ENCODE assay signal across 9 mouse cellular contexts in the genomic region with DNA sequence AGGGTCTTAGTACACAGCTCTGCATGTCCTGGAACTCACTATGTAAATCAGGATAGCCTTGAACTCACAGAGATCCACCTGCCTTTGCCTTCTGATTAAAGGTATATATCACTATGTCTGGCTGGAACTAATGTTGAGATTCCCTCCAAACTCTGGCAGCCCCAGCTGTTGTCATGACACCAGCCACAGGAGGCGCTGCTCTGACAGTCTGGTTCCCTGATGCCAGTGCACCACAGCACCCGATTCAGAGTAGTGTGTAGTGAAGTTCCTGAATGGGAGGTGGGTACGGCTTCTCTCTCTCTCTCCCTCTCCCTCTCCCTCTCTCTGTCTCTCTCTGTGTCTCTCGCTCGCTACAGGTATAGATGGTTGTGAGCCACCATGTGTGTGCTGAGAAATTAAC. TPM values are rescaled to one million over a fixed set of nuclear protein-coding genes. Genes with fewer than 3 reads are reported as not detected.
DNase-seq lines count a peak whose midpoint lies in the region; ATAC-seq and TF ChIP-seq lines count a peak whose summit lies in the region.
"Had no signal": no experiment of that assay in that cellular context is flagged by ENCODE, and none has a peak within 500 bp of the region (broad histone marks: within the 10 kb centered on the region; RNA-seq: fewer than 3 reads in every experiment).

No protein-coding gene starts in this region.

- H3K36me3 ChIP-seq in MEL (ENCODE audit: control insufficient read depth in 1 of 2, insufficient read depth in 2 of 2, low read length in 2 of 2), result peaks cover 0 to 3% of the 10 kb centered on the region in 2 experiments; a peak in 3 of 4 replicates
- H3K36me3 ChIP-seq in hindbrain, embryonic 12.5 days, result peaks cover 15% of the 10 kb centered on the region
- no peaks in the 10 kb centered on the region for H3K36me3 ChIP-seq in liver, adult 2 months (ENCODE audit: control insufficient read depth, insufficient read depth, low read length)

- 13% methylated on average over 5 of the region's 5 CpGs for WGBS in hindbrain, embryonic 12.5 days
- 39% methylated on average over 5 of the region's 5 CpGs for WGBS in liver, adult 2 months

- peaks cover 0 to 11% of the 10 kb centered on the region in 2 experiments; a peak in 2 of 4 replicates for H3K4me1 ChIP-seq in MEL (ENCODE audit: control insufficient read depth in 1 of 2, insufficient read depth in 2 of 2, low read length in 2 of 2)
- peaks cover 34% of the 10 kb centered on the region for H3K4me1 ChIP-seq in hindbrain, embryonic 12.5 days
- H3K4me1 ChIP-seq in liver, adult 2 months (ENCODE audit: control insufficient read depth, insufficient read depth, low read length), result no peaks in the 10 kb centered on the region

- TF ChIP-seq CTCF in MEL (IDR thresholded peaks at IDR 0.05 in 2 of 3, conservative IDR thresholded peaks at IDR 0.05 in 1 of 3; ENCODE audit: control insufficient read depth in 1 of 3, insufficient read depth in 1 of 3, low read depth in 2 of 3, low read length in 3 of 3, poor library complexity in 1 of 3, severe bottlenecking in 1 of 3), result peak; percentile 93 to 94 (median 94)
- TF ChIP-seq CTCF in liver, adult 2 months (IDR thresholded peaks at IDR 0.05; ENCODE audit: low read depth, low read length), result peak; percentile 79

- ATAC-seq in erythroblast, adult 5-6 weeks (replicated peaks; ENCODE audit: low FRiP score, poor library complexity, severe bottlenecking), result 0 out of 2 replicates have a peak, but pooled peaks have one; percentile 50
- ATAC-seq in hindbrain, embryonic 12.5 days (ENCODE audit: low FRiP score), result 0 out of 2 replicates have a peak, but pooled peaks have one; percentile 24
- no peak for ATAC-seq in erythroid progenitor cell, adult 5-6 weeks (replicated peaks; ENCODE audit: low FRiP score, poor library complexity, severe bottlenecking)

- H3K27ac ChIP-seq in MEL (ENCODE audit: control insufficient read depth, low read depth, low read length), result no peak overlapping the region; the same call in 1 of the 2 replicates
- peak overlapping the region; percentile 85 for H3K27ac ChIP-seq in hindbrain, embryonic 12.5 days
- no peak overlapping the region for H3K27ac ChIP-seq in liver, adult 2 months (replicated peaks; ENCODE audit: insufficient read depth, low read depth, low read length)
- H3K27ac ChIP-seq: lung, embryonic 15.5 days had no signal

- peak; percentile 45 for TF ChIP-seq RAD21 in MEL (IDR thresholded peaks at IDR 0.05; ENCODE audit: low read depth, low read length)

- no peaks in the 10 kb centered on the region for H3K79me2 ChIP-seq in MEL (ENCODE audit: control insufficient read depth, insufficient read depth, low read length, poor library complexity)
- H3K79me2 ChIP-seq in liver, adult 2 months (ENCODE audit: control insufficient read depth, insufficient read depth, low read length), result no peaks in the 10 kb centered on the region

- peak overlapping the region; percentile 52 for H3K9ac ChIP-seq in MEL (ENCODE audit: control insufficient read depth, low read depth, low read length, poor library complexity, severe bottlenecking)
- H3K9ac ChIP-seq in hindbrain, embryonic 12.5 days, result no peak overlapping the region
- no peak overlapping the region for H3K9ac ChIP-seq in liver, adult 2 months (ENCODE audit: low read depth, low read length)
- H3K9ac ChIP-seq: lung, embryonic 15.5 days had no signal

- no peak overlapping the region for H3K4me2 ChIP-seq in hindbrain, embryonic 12.5 days (replicated peaks)
- H3K4me2 ChIP-seq: lung, embryonic 15.5 days had no signal

- H3K9me3 ChIP-seq in MEL (replicated peaks; ENCODE audit: insufficient read depth, low read length), result no peaks in the 10 kb centered on the region
- H3K9me3 ChIP-seq in hindbrain, embryonic 12.5 days (replicated peaks), result no peaks in the 10 kb centered on the region
- H3K9me3 ChIP-seq: lung, embryonic 15.5 days had no signal

- TF ChIP-seq POLR2A in MEL (IDR thresholded peaks at IDR 0.05; ENCODE audit: control insufficient read depth in 1 of 2, insufficient read depth in 1 of 2, low read depth in 1 of 2, low read length in 2 of 2, poor library complexity in 1 of 2), result peak in 1 of 2 experiments; percentile 21; a peak in 1 of 4 replicates
- TF ChIP-seq POLR2A in liver, adult 2 months (IDR thresholded peaks at IDR 0.05; ENCODE audit: extremely low read depth, insufficient read depth, low read length), result no peak

- H3K4me3 ChIP-seq in MEL (ENCODE audit: control insufficient read depth in 1 of 2, insufficient read depth in 1 of 2, low read depth in 2 of 2, low read length in 2 of 2), result peak overlapping the region; percentile 23 to 32; a peak in 3 of 4 replicates
- no peak overlapping the region for H3K4me3 ChIP-seq in hindbrain, embryonic 12.5 days
- no peak overlapping the region for H3K4me3 ChIP-seq in liver, adult 2 months (ENCODE audit: insufficient read depth, low read depth, low read length)
- H3K4me3 ChIP-seq: lung, embryonic 15.5 days had no signal

- no peaks in the 10 kb centered on the region; a peak in 1 of 4 replicates for H3K27me3 ChIP-seq in MEL (ENCODE audit: control insufficient read depth in 1 of 2, insufficient read depth in 2 of 2, low read length in 2 of 2)
- peaks cover 3% of the 10 kb centered on the region; the same call in 1 of the 2 replicates for H3K27me3 ChIP-seq in hindbrain, embryonic 12.5 days
- no peaks in the 10 kb centered on the region; the same call in 1 of the 2 replicates for H3K27me3 ChIP-seq in liver, adult 2 months (ENCODE audit: control insufficient read depth, insufficient read depth, low read length)

- no peak for TF ChIP-seq EP300 in MEL (IDR thresholded peaks at IDR 0.05; ENCODE audit: low read depth in 1 of 2, low read length in 2 of 2)

- peak; percentile 68 for DNase-seq in layer of hippocampus, adult 11-12 months (ENCODE audit: low spot score)
- no peak for DNase-seq in layer of hippocampus, adult 9-10 months (ENCODE audit: low spot score)
- DNase-seq in MEL (ENCODE audit: low read depth, low spot score), result peak; percentile 93
- DNase-seq in liver, adult 2 months (ENCODE audit: extremely low read depth, low read depth, low spot score), result no peak
- DNase-seq in naive thymus-derived CD4-positive, alpha-beta T cell, adult 2 months (ENCODE audit: low read depth), result peak; percentile 65

RNA-seq across cellular contexts. Expression of a gene that starts 23.7 kb away (rescaled TPM):
- total RNA-seq in MEL (2012; rRNA removed), result not detected in 2 replicates
- polyA plus RNA-seq in MEL (2012; ENCODE audit: insufficient read depth in 1 of 2, insufficient read length in 2 of 2, low read depth in 1 of 2, low replicate concordance in 2 of 2, missing spikeins in 1 of 2), result not detected
- not detected in 2 replicates for total RNA-seq in erythroblast, adult 5-6 weeks (2015; ENCODE audit: low replicate concordance)
- total RNA-seq in erythroblast, adult 5-6 weeks (2017; ENCODE audit: low replicate concordance), result 0.70 TPM in 1 of 2 replicates, not detected in the other
- not detected in 2 replicates for polyA plus RNA-seq in hindbrain, embryonic 12.5 days (2016; fragmentation: Nextera tagmentation; extraction: Ambion mirVana)
- total RNA-seq in liver, adult 2 months (2014; rRNA removed), result not detected in 2 replicates
- not detected in 2 replicates for polyA plus RNA-seq in liver, adult 2 months (2012; rRNA removed)
- total RNA-seq in erythroid progenitor cell, adult 5-6 weeks (2015; ENCODE audit: low replicate concordance), result not detected in 2 replicates
- not detected in 2 replicates for total RNA-seq in erythroid progenitor cell, adult 5-6 weeks (2017; ENCODE audit: low replicate concordance)
- polyA plus RNA-seq: lung, embryonic 15.5 days had no signal

RNA-seq across cellular contexts. Expression of a gene that starts 25.7 kb away (rescaled TPM):
- not detected in 2 replicates for total RNA-seq in MEL (2012; rRNA removed)
- polyA plus RNA-seq in MEL (2012; ENCODE audit: insufficient read depth in 1 of 2, insufficient read length in 2 of 2, low read depth in 1 of 2, low replicate concordance in 2 of 2, missing spikeins in 1 of 2), result not detected
- not detected in 2 replicates for total RNA-seq in erythroblast, adult 5-6 weeks (2015; ENCODE audit: low replicate concordance)
- total RNA-seq in erythroblast, adult 5-6 weeks (2017; ENCODE audit: low replicate concordance), result not detected in 2 replicates
- 15.7 and 16.2 TPM in 2 replicates for polyA plus RNA-seq in hindbrain, embryonic 12.5 days (2016; fragmentation: Nextera tagmentation; extraction: Ambion mirVana)
- total RNA-seq in liver, adult 2 months (2014; rRNA removed), result 0.37 and 0.60 TPM in 2 replicates
- 0.37 and 0.97 TPM in 2 replicates for polyA plus RNA-seq in liver, adult 2 months (2012; rRNA removed)
- total RNA-seq in erythroid progenitor cell, adult 5-6 weeks (2015; ENCODE audit: low replicate concordance), result not detected in 2 replicates
- total RNA-seq in erythroid progenitor cell, adult 5-6 weeks (2017; ENCODE audit: low replicate concordance), result not detected in 2 replicates

RNA-seq across cellular contexts. Expression of a gene that starts 27.8 kb away (rescaled TPM):
- 213 and 228 TPM in 2 replicates for total RNA-seq in MEL (2012; rRNA removed)
- polyA plus RNA-seq in MEL (2012; ENCODE audit: insufficient read depth in 1 of 2, insufficient read length in 2 of 2, low read depth in 1 of 2, low replicate concordance in 2 of 2, missing spikeins in 1 of 2), result 100 to 1,000 TPM; 254 to 383 TPM
- total RNA-seq in erythroblast, adult 5-6 weeks (2015; ENCODE audit: low replicate concordance), result 6.5 and 16.3 TPM in 2 replicates
- total RNA-seq in erythroblast, adult 5-6 weeks (2017; ENCODE audit: low replicate concordance), result 6.7 and 10.6 TPM in 2 replicates
- polyA plus RNA-seq in hindbrain, embryonic 12.5 days (2016; fragmentation: Nextera tagmentation; extraction: Ambion mirVana), result 32.2 and 32.4 TPM in 2 replicates
- total RNA-seq in liver, adult 2 months (2014; rRNA removed), result 10.7 and 11.8 TPM in 2 replicates
- 8.4 and 12.7 TPM in 2 replicates for polyA plus RNA-seq in liver, adult 2 months (2012; rRNA removed)
- 19.3 and 24.9 TPM in 2 replicates for total RNA-seq in erythroid progenitor cell, adult 5-6 weeks (2015; ENCODE audit: low replicate concordance)
- total RNA-seq in erythroid progenitor cell, adult 5-6 weeks (2017; ENCODE audit: low replicate concordance), result 3.5 and 11.3 TPM in 2 replicates

RNA-seq across cellular contexts. Expression of a gene that starts 33.6 kb away (rescaled TPM):
- total RNA-seq in MEL (2012; rRNA removed), result 25.6 and 34.5 TPM in 2 replicates
- 10 to 100 TPM in 1 of 2 experiments, not detected in 1; 41.7 TPM for polyA plus RNA-seq in MEL (2012; ENCODE audit: insufficient read depth in 1 of 2, insufficient read length in 2 of 2, low read depth in 1 of 2, low replicate concordance in 2 of 2, missing spikeins in 1 of 2)
- 0.42 TPM in 1 of 2 replicates, not detected in the other for total RNA-seq in erythroblast, adult 5-6 weeks (2015; ENCODE audit: low replicate concordance)
- 0.98 TPM in 1 of 2 replicates, not detected in the other for total RNA-seq in erythroblast, adult 5-6 weeks (2017; ENCODE audit: low replicate concordance)
- polyA plus RNA-seq in hindbrain, embryonic 12.5 days (2016; fragmentation: Nextera tagmentation; extraction: Ambion mirVana), result 13.8 and 14.0 TPM in 2 replicates
- total RNA-seq in liver, adult 2 months (2014; rRNA removed), result 6.1 and 6.7 TPM in 2 replicates
- 15.5 and 16.2 TPM in 2 replicates for polyA plus RNA-seq in liver, adult 2 months (2012; rRNA removed)
- not detected in 2 replicates for total RNA-seq in erythroid progenitor cell, adult 5-6 weeks (2015; ENCODE audit: low replicate concordance)
- not detected in 2 replicates for total RNA-seq in erythroid progenitor cell, adult 5-6 weeks (2017; ENCODE audit: low replicate concordance)

RNA-seq across cellular contexts. Expression of a gene that starts 34.2 kb away (rescaled TPM):
- not detected in 2 replicates for total RNA-seq in MEL (2012; rRNA removed)
- polyA plus RNA-seq in MEL (2012; ENCODE audit: insufficient read depth in 1 of 2, insufficient read length in 2 of 2, low read depth in 1 of 2, low replicate concordance in 2 of 2, missing spikeins in 1 of 2), result not detected
- total RNA-seq in erythroblast, adult 5-6 weeks (2015; ENCODE audit: low replicate concordance), result not detected in 2 replicates
- total RNA-seq in erythroblast, adult 5-6 weeks (2017; ENCODE audit: low replicate concordance), result not detected in 2 replicates
- 0.40 and 0.86 TPM in 2 replicates for polyA plus RNA-seq in hindbrain, embryonic 12.5 days (2016; fragmentation: Nextera tagmentation; extraction: Ambion mirVana)
- total RNA-seq in liver, adult 2 months (2014; rRNA removed), result 0.28 TPM in 1 of 2 replicates, not detected in the other
- polyA plus RNA-seq in liver, adult 2 months (2012; rRNA removed), result not detected in 2 replicates
- total RNA-seq in erythroid progenitor cell, adult 5-6 weeks (2015; ENCODE audit: low replicate concordance), result not detected in 2 replicates
- not detected in 2 replicates for total RNA-seq in erythroid progenitor cell, adult 5-6 weeks (2017; ENCODE audit: low replicate concordance)

Comparison
In these comparisons a context has a peak if more than half of its experiments do, and no peak if none do; other contexts are left out.
1. DNase-seq: peak in layer of hippocampus, adult 11-12 months (single experiment), MEL (single experiment) and naive thymus-derived CD4-positive, alpha-beta T cell, adult 2 months (single experiment); none in layer of hippocampus, adult 9-10 months (single experiment) and liver, adult 2 months (single experiment).
2. H3K4me3 ChIP-seq: peak in MEL (2 of 2); none in hindbrain, embryonic 12.5 days (single experiment) and liver, adult 2 months (single experiment).